Mouse (Mus musculus) midbrain, embryonic 11.5 days (tissue): ENCODE results near the gene Gpr174. TPM values are rescaled to one million over a fixed set of nuclear protein-coding genes. Genes with fewer than 3 reads are reported as not detected.

Experiments
- polyA plus RNA-seq: library from polyadenylated mRNA; unstranded; fragments of >200 nt; fragmentation: Nextera tagmentation; extraction: Ambion mirVana; gene quantifications from 2 replicates; pipeline ENCODE4 v1.2.1, GENCODE M21; 2014

Gpr174 gene
- polyA plus RNA-seq, 1 experiment from 2014 or later, result 0.10 TPM

Other genes starting within 250 kb of the Gpr174 start
- not detected in 2 replicates for gene P2ry10, start 167.4 kb upstream of the Gpr174 start, polyA plus RNA-seq
- 0.29 and 0.52 TPM in 2 replicates for gene P2ry10b, start 107.0 kb upstream of the Gpr174 start, polyA plus RNA-seq
- gene Itm2a, start 147.5 kb downstream of the Gpr174 start, polyA plus RNA-seq, result 161 and 195 TPM in 2 replicates